ENCODE assay signal across 8 mouse cellular contexts in the genomic region with DNA sequence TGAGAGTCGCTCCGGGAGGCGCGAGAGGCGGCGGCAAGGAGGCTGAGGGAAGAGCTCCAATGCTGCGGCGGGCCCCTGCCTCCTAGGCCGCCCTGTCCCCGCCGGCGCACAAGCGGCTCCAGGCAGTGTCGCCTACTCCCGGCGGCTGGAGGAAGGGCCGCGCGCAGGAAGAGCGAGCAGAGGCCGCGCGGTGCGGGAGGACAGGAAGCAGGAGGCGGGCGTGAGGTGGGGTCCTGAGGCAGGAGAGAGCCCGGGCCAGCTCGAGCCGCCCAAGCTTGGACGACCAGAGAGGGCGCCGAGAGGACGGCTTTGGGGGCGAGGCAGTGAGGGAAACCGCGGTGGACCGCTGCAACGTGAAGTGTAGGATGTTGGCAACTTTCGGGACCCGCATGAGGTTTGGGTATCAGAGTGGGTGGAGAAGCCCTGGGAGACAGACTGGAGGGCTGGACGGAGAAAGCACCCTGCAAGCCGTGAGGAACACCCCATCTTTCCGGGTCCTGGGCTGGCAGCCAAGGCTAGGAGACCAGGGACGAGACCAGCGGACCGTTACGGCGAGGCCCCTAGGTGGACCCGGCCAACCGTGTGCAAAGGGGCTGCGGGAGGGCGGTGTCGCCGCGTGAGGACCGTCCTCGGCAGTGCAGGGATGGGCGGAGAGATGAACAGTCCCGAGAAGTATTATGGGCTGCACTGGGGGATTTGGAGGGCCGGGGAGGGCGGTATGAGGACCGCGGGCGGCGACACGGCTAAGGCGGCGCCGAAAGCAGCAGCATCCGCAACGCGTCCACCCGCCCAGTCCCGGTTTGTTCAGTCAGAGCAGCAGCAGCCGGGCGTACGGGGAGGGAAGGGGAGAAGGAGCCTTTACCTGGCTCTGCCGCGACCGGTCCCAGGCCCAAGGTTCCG. TPM values are rescaled to one million over a fixed set of nuclear protein-coding genes. Genes with fewer than 3 reads are reported as not detected.
DNase-seq lines count a peak whose midpoint lies in the region; ATAC-seq and TF ChIP-seq lines count a peak whose summit lies in the region.

No protein-coding gene starts in this region.

- WGBS in cerebellum, adult 2 months: under 1% methylated on average over 81 of the region's 81 CpGs
- WGBS in forebrain, postnatal 0 days: 2% methylated on average over 79 of the region's 81 CpGs

- intact Hi-C loops in left cerebral cortex, postnatal 14 days (cut with DNase I): loop anchor here (5.0 kb wide), 3 partner anchors 94 to 229 kb away; no protein-coding TSS in a partner anchor

- peak overlapping the region; percentile 77 for H3K4me2 ChIP-seq in forebrain, postnatal 0 days (ENCODE audit: low read depth)

- H3K4me1 ChIP-seq in cerebellum, adult 2 months (ENCODE audit: control insufficient read depth, insufficient read depth, low read length): no peaks in the 10 kb centered on the region; the same call in 1 of the 2 replicates
- H3K4me1 ChIP-seq in forebrain, postnatal 0 days (ENCODE audit: insufficient read depth): peaks cover 20% of the 10 kb centered on the region
- peaks cover 70% of the 10 kb centered on the region for H3K4me1 ChIP-seq in megakaryocyte, embryonic 14.5 days

- DNase-seq in NIH3T3 (ENCODE audit: low read depth): peak; percentile 78
- peak in 1 of 2 experiments; percentile 81 for DNase-seq in cerebellum, adult 2 months
- peak; percentile 73 for DNase-seq in forebrain, postnatal 0 days
- peak; percentile 61 to 70 for DNase-seq in left cerebral cortex, postnatal 14 days (ENCODE audit: low spot score in 2 of 2)
- DNase-seq in right cerebral cortex, postnatal 14 days: peak; percentile 73
- DNase-seq in urinary bladder, postnatal 36 days (ENCODE audit: low spot score in 2 of 2): peak; percentile 51 to 59

- H3K4me3 ChIP-seq in cerebellum, adult 2 months (replicated peaks; ENCODE audit: insufficient read depth, low read depth, low read length): peak overlapping the region; percentile 74
- H3K4me3 ChIP-seq in forebrain, postnatal 0 days (ENCODE audit: low read depth, low read length): peak overlapping the region; percentile 75
- peak overlapping the region; percentile 100 for H3K4me3 ChIP-seq in megakaryocyte, embryonic 14.5 days (replicated peaks)

- H3K36me3 ChIP-seq in forebrain, postnatal 0 days (ENCODE audit: insufficient read depth): no peaks in the 10 kb centered on the region
- peaks cover 38% of the 10 kb centered on the region for H3K36me3 ChIP-seq in megakaryocyte, embryonic 14.5 days (replicated peaks; ENCODE audit: low read length)

- no peak for TF ChIP-seq CTCF in cerebellum, adult 2 months (IDR thresholded peaks at IDR 0.05; ENCODE audit: borderline replicate concordance, insufficient read depth, low read depth, low read length)
- TF ChIP-seq CTCF in forebrain, postnatal 0 days (IDR thresholded peaks at IDR 0.05; ENCODE audit: low read depth): peak; percentile 55

- H3K9ac ChIP-seq in forebrain, postnatal 0 days: peak overlapping the region; percentile 80

- H3K27me3 ChIP-seq in cerebellum, adult 2 months (ENCODE audit: control insufficient read depth, insufficient read depth, low read length): no peaks in the 10 kb centered on the region
- no peaks in the 10 kb centered on the region for H3K27me3 ChIP-seq in forebrain, postnatal 0 days (ENCODE audit: insufficient read depth, low read length)
- no peaks in the 10 kb centered on the region for H3K27me3 ChIP-seq in megakaryocyte, embryonic 14.5 days (replicated peaks)

- peak; percentile 25 for ATAC-seq in forebrain, postnatal 0 days
- peak; percentile 0 to 8; a peak in 3 of 4 replicates for ATAC-seq in hematopoietic stem cell, adult 5-6 weeks (replicated peaks in 1 of 2; ENCODE audit: insufficient read depth in 1 of 2, low FRiP score in 2 of 2, low TSS enrichment in 1 of 2, low read depth in 1 of 2, poor library complexity in 2 of 2, severe bottlenecking in 2 of 2)

- H3K9me3 ChIP-seq in forebrain, postnatal 0 days (ENCODE audit: low read length): no peaks in the 10 kb centered on the region
- no peaks in the 10 kb centered on the region for H3K9me3 ChIP-seq in megakaryocyte, embryonic 14.5 days

- peak; percentile 30; the same call in 1 of the 2 replicates for TF ChIP-seq POLR2A in cerebellum, adult 2 months (IDR thresholded peaks at IDR 0.05; ENCODE audit: borderline replicate concordance, insufficient read depth, low read length)

- peak overlapping the region; percentile 86 for H3K27ac ChIP-seq in cerebellum, adult 2 months (ENCODE audit: insufficient read depth, low read length)
- peak overlapping the region; percentile 91 for H3K27ac ChIP-seq in forebrain, postnatal 0 days (ENCODE audit: low read depth, low read length)

RNA-seq across cellular contexts. Expression of gene Srgap2, which starts 0.5 kb away (rescaled TPM):
- polyA plus RNA-seq in cerebellum, adult 2 months (2012; rRNA removed): 83.1 and 94.6 TPM in 2 replicates
- total RNA-seq in forebrain, postnatal 0 days (2014; rRNA removed): 61.1 and 68.4 TPM in 2 replicates
- 17.0 and 28.1 TPM in 2 replicates for polyA plus RNA-seq in forebrain, postnatal 0 days (2015; fragmentation: Nextera tagmentation; extraction: Ambion mirVana)
- total RNA-seq in hematopoietic stem cell, adult 5-6 weeks (2017): 15.6 and 18.3 TPM in 2 replicates
- total RNA-seq in left cerebral cortex, postnatal 14 days (2021): 100 to 1,000 TPM; 101 to 106 TPM
- polyA plus RNA-seq in megakaryocyte, embryonic 14.5 days (2012; ENCODE audit: insufficient read depth, low replicate concordance): 6.7 and 12.2 TPM in 2 replicates

RNA-seq across cellular contexts. Expression of gene Fam72a, which starts 1.1 kb away (rescaled TPM):
- polyA plus RNA-seq in cerebellum, adult 2 months (2012; rRNA removed): 1.9 TPM in 2 replicates
- total RNA-seq in forebrain, postnatal 0 days (2014; rRNA removed): 0.38 and 1.5 TPM in 2 replicates
- polyA plus RNA-seq in forebrain, postnatal 0 days (2015; fragmentation: Nextera tagmentation; extraction: Ambion mirVana): 0.86 and 1.2 TPM in 2 replicates
- total RNA-seq in hematopoietic stem cell, adult 5-6 weeks (2017): 2.0 and 3.1 TPM in 2 replicates
- 1 to 10 TPM in 1 of 2 experiments, under 1 TPM in 1; 0.99 to 2.1 TPM for total RNA-seq in left cerebral cortex, postnatal 14 days (2021)
- polyA plus RNA-seq in megakaryocyte, embryonic 14.5 days (2012; ENCODE audit: insufficient read depth, low replicate concordance): 3.6 TPM in 1 of 2 replicates, not detected in the other
